Mouse (Mus musculus): Measurements from ENCODE around the gene Ttll2. TPM values are rescaled to one million over a fixed set of nuclear protein-coding genes. Genes with fewer than 3 reads are reported as not detected.
A peak's percentile ranks its signal among the peaks of the same experiment; 100 is the strongest.
"Not testable (repeated sequence)": the region's sequence is repeated elsewhere in the genome, so short reads cannot be mapped to it uniquely, and the experiment has no call there.

Gene Ttll2
- total and polyA plus RNA-seq, 3 experiments: not detected

DNA sequence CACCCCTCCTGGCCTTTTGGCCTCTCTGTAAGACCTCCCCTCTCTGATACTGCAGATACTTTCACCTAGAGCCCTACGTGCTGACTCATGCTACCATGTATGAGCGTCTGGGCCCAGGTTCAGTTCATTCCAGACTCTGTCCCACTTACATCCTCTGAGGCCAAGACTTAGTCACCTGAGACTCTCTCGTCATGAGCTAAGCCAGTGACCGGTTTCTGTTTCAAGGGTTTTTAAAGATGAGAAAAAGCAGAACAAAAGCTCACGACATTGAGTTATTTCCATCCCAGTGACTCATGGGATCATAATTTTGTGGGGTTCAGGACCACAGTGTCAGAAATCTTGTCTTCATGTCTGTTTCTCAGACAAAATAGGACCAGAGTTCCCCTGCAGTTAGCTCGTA is 32.7 kb downstream of the Ttll2 start:
- H3K36me3 ChIP-seq (replicated peaks in 1 of 2; ENCODE audit: control insufficient read depth in 1 of 2, insufficient read depth in 1 of 2, low read length in 1 of 2); H3K4me3 ChIP-seq (replicated peaks in 1 of 3; ENCODE audit: low read depth in 2 of 3, low read length in 2 of 3, poor library complexity in 1 of 3); dilution Hi-C loops (cut with MboI; ENCODE audit: extremely low pct_ligation_motif_present, extremely low pct_unique_long_range_greater_than_20kb, low sequenced_read_pairs); H3K79me2 ChIP-seq (replicated peaks; ENCODE audit: control insufficient read depth, extremely low read depth, insufficient read depth, poor library complexity, severe bottlenecking); H3K9me3 ChIP-seq (replicated peaks; ENCODE audit: low read length); H3K27me3 ChIP-seq (replicated peaks); H3K9ac ChIP-seq (ENCODE audit: insufficient read depth, low read depth); in situ Hi-C loops (cut with MboI; ENCODE audit: low pct_ligation_motif_present, low pct_unique_long_range_greater_than_20kb, low sequenced_read_pairs): not testable (repeated sequence)
- Histone ChIP-seq H3K4me1 (ENCODE audit: control insufficient read depth in 1 of 2, insufficient read depth in 2 of 2) (peaks cover 9 to 22% of the 10 kb centered on the region in 2 experiments), H3K27ac (ENCODE audit: insufficient read depth, low read depth) (peak overlapping the region; percentile 36; the same call in 1 of the 2 replicates), H3K4me2 (ENCODE audit: insufficient read depth, low read depth, poor library complexity, severe bottlenecking) (peak overlapping the region; percentile 82)
- TF ChIP-seq MAFK (IDR thresholded peaks at IDR 0.05; ENCODE audit: insufficient replicate concordance, low read length) (peak; percentile 50; the same call in 1 of the 2 replicates), EP300 (IDR thresholded peaks at IDR 0.05; ENCODE audit: low read length) (peak; percentile 70), IRF4 (IDR thresholded peaks at IDR 0.05; ENCODE audit: low read depth, low read length) (peak; percentile 68), MEF2A (IDR thresholded peaks at IDR 0.05; ENCODE audit: borderline replicate concordance, low read depth, low read length) (peak; percentile 80), TCF12 (IDR thresholded peaks at IDR 0.05; ENCODE audit: low read depth, low read length) (peak; percentile 57; the same call in 1 of the 2 replicates), JUN (IDR thresholded peaks at IDR 0.05; ENCODE audit: insufficient read depth, low read depth, low read length) (peak; percentile 78), BHLHE40 (IDR thresholded peaks at IDR 0.05; ENCODE audit: low read depth, low read length) (peak; percentile 92), ETS1 (conservative IDR thresholded peaks at IDR 0.05; ENCODE audit: low read depth, low read length) (peak; percentile 85)
- peak; percentile 72 for DNase-seq (ENCODE audit: extremely low read depth)

DNA sequence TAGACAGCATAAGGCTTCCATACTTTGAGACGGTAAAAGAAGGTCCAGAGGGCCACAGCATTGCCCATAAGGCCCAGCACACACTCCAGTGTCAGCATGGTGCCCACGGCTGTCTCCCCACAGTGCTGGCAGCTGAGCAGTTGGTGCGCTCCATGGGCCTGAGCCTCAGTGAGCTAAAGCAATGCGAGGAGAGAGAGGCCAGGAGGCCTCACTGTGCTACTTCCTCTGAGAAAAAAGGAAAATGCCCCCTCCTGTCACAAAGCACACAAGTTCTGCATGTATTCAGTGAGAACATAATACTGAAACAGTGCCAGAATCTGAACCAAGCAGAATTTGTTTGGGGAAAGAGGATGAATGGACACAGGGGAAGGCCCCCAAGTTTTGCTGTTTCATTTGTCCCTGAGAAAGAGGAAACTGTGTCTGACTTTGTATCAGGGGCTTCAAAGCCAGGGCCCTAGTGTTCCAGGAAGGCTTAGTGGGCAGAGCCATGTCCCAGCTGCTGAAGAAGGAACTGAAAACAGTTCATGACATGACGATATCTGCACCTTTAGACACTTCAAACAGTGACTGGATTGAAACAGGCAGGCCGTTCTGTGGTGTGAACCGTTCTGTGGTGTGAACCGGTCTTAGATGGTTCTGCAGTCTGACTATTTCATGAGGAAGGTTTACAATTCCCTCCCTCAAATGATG is 36.7 kb downstream of the Ttll2 start:
- dilution Hi-C loops (cut with MboI; ENCODE audit: extremely low pct_ligation_motif_present, extremely low pct_unique_long_range_greater_than_20kb, low sequenced_read_pairs); H3K27me3 ChIP-seq (replicated peaks); H3K9me3 ChIP-seq (replicated peaks; ENCODE audit: low read length); H3K9ac ChIP-seq (ENCODE audit: insufficient read depth, low read depth); H3K79me2 ChIP-seq (replicated peaks; ENCODE audit: control insufficient read depth, extremely low read depth, insufficient read depth, poor library complexity, severe bottlenecking); in situ Hi-C loops (cut with MboI; ENCODE audit: low pct_ligation_motif_present, low pct_unique_long_range_greater_than_20kb, low sequenced_read_pairs); H3K36me3 ChIP-seq (replicated peaks in 1 of 2; ENCODE audit: control insufficient read depth in 1 of 2, insufficient read depth in 1 of 2, low read length in 1 of 2): not testable (repeated sequence)
- DNase-seq (ENCODE audit: extremely low read depth): peak; percentile 63
- Histone ChIP-seq H3K27ac (ENCODE audit: insufficient read depth, low read depth) (peak overlapping the region; percentile 93), H3K4me3 (replicated peaks in 1 of 3; ENCODE audit: low read depth in 2 of 3, low read length in 2 of 3, poor library complexity in 1 of 3) (peak overlapping the region in 1 of 3 experiments; percentile 11), H3K4me2 (ENCODE audit: insufficient read depth, low read depth, poor library complexity, severe bottlenecking) (0 out of 2 replicates have a peak overlapping the region, but pooled peaks have one; percentile 3), H3K4me1 (ENCODE audit: control insufficient read depth in 1 of 2, insufficient read depth in 2 of 2) (peaks cover 6 to 18% of the 10 kb centered on the region in 2 experiments)
- TF ChIP-seq TBP (conservative IDR thresholded peaks at IDR 0.05; ENCODE audit: low read depth, low read length) (0 out of 2 replicates have a peak, but pooled peaks have one; percentile 31), ETS1 (conservative IDR thresholded peaks at IDR 0.05; ENCODE audit: low read depth, low read length) (peak; percentile 24; the same call in 1 of the 2 replicates)
